Mouse (Mus musculus) heart, adult 2 months (tissue): ENCODE measurements at regions not wholly inside any gene's neighbourhood (a gene's known extent, or its start where the extent isn't known, plus 50 kb on each side); places are given as distances from the start of the nearest gene placed in this dataset.
"Not testable (repeated sequence)": the region's sequence is repeated elsewhere in the genome, so short reads cannot be mapped to it uniquely, and the experiment has no call there.

Experiments used
- CTCF ChIP-seq: fragments of 200-600 bp; IDR thresholded peaks from 2 replicates; pipeline ENCODE4 v1.8.1; 2022; ENCODE audit warnings: antibody characterized with exemption, mild to moderate bottlenecking, moderate library complexity
- EP300 ChIP-seq: fragments of 200-500 bp; IDR thresholded peaks from 2 replicates; pipeline ENCODE4 v1.6.1; 2011; ENCODE audit warnings: low read depth, low read length, control low read depth; ENCODE audit not compliant: insufficient read depth
- POLR2A ChIP-seq: fragments of 200-500 bp; IDR thresholded peaks from 2 replicates; pipeline ENCODE4 v1.6.1; 2011; ENCODE audit warnings: mild to moderate bottlenecking, low read depth, low read length, control low read depth; ENCODE audit not compliant: insufficient read depth

DNA sequence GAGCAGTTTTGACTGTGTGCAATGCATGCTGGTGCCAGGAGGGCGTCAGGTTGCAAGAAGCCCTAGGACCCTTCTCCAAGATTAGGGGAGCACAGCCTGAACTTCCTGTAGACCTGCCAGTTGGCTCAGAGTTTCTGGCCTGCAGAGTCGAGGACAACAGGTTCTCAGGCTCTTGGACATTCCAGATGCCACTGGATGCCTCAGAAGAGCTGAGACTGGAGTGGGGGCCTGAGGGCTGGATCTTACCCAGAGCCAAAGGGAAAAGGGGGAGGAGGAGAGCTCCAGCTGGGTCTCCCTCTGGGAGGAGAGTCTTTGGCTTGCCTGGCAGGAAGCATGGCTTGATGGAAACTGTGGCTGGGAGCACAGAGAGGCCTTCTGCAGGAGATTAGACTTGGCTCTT is 145.4 kb upstream of the Myo9b start:
- not testable (repeated sequence) for TF ChIP-seq POLR2A, CTCF, EP300
